17 mouse cellular contexts compared by ENCODE assay signal in the genomic region with DNA sequence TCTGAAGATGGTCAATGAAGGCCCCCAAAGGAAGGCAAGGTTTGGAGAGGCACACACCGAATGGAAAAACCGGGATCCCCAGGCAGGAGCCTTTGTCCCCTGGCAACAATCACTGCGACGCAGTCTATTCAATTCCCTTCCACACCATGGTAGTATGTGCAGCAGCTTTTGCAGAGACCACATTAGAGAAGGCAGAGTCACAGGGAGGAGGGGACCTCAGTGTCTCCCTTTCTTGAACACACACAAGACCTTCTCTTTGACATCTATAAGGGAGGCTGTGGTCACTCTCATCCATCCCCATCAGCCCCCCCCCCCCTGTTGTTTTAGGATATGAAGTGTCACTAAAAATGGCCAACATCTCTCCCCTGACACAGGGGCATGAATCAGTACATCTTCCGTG. TPM values are rescaled to one million over a fixed set of nuclear protein-coding genes. Genes with fewer than 3 reads are reported as not detected.
A peak's percentile ranks its signal among the peaks of the same experiment; 100 is the strongest.
DNase-seq lines count a peak whose midpoint lies in the region; ATAC-seq lines count a peak whose summit lies in the region.
"Had no signal": no experiment of that assay in that cellular context is flagged by ENCODE, and none has a peak within 500 bp of the region (broad histone marks: within the 10 kb centered on the region; RNA-seq: fewer than 3 reads in every experiment).

No protein-coding gene starts in this region.

- no peaks in the 10 kb centered on the region for H3K36me3 ChIP-seq in hindbrain, embryonic 11.5 days (ENCODE audit: control insufficient read depth, insufficient read depth, low read length)
- no peaks in the 10 kb centered on the region for H3K36me3 ChIP-seq in midbrain, embryonic 14.5 days (ENCODE audit: control insufficient read depth, insufficient read depth, low read length)
- H3K36me3 ChIP-seq: heart, embryonic 15.5 days; liver, embryonic 13.5 days had no signal

- no peaks in the 10 kb centered on the region for H3K27me3 ChIP-seq in hindbrain, embryonic 11.5 days (ENCODE audit: control insufficient read depth, insufficient read depth, low read length)
- no peaks in the 10 kb centered on the region for H3K27me3 ChIP-seq in midbrain, embryonic 14.5 days (ENCODE audit: control insufficient read depth, insufficient read depth, low read length)
- H3K27me3 ChIP-seq: liver, embryonic 13.5 days had no signal

- H3K4me1 ChIP-seq in hindbrain, embryonic 11.5 days (replicated peaks; ENCODE audit: control insufficient read depth, insufficient read depth, low read length): no peaks in the 10 kb centered on the region; the same call in 1 of the 2 replicates
- H3K4me1 ChIP-seq in midbrain, embryonic 14.5 days (ENCODE audit: control insufficient read depth, insufficient read depth, low read length): peaks cover 19% of the 10 kb centered on the region
- H3K4me1 ChIP-seq: liver, embryonic 13.5 days had no signal

- no peak overlapping the region for H3K4me3 ChIP-seq in hindbrain, embryonic 11.5 days (ENCODE audit: low read depth, low read length)
- no peak overlapping the region for H3K4me3 ChIP-seq in midbrain, embryonic 14.5 days (replicated peaks; ENCODE audit: low read depth, low read length)
- H3K4me3 ChIP-seq: heart, embryonic 15.5 days; liver, embryonic 13.5 days had no signal

- H3K4me2 ChIP-seq in hindbrain, embryonic 11.5 days (replicated peaks; ENCODE audit: low read depth, low read length): no peak overlapping the region
- peak overlapping the region; percentile 12; the same call in 1 of the 2 replicates for H3K4me2 ChIP-seq in midbrain, embryonic 14.5 days (ENCODE audit: low read length)
- H3K4me2 ChIP-seq: heart, embryonic 15.5 days; liver, embryonic 13.5 days had no signal

- peak; percentile 19 for DNase-seq in retina, postnatal 1 day
- DNase-seq in retina, embryonic 14.5 days (ENCODE audit: low spot score): no peak
- no peak for DNase-seq in hindbrain, embryonic 11.5 days (ENCODE audit: low spot score)
- peak; percentile 32 for DNase-seq in midbrain, embryonic 14.5 days
- DNase-seq in urinary bladder, postnatal 4 days (ENCODE audit: low spot score in 2 of 2): no peak
- no peak for DNase-seq in kidney, postnatal 25 days
- no peak for DNase-seq in lung, adult 18-20 months
- no peak for DNase-seq in embryo, embryonic 10.5 days (ENCODE audit: low spot score)
- DNase-seq: cerebellum, adult 11 months; heart, adult 18-20 months; kidney, adult 9 months; liver, embryonic 13.5 days; thymus, postnatal 14 days had no signal

- WGBS in hindbrain, embryonic 11.5 days: 55% methylated on average over 5 of the region's 5 CpGs
- 49% methylated on average over 5 of the region's 5 CpGs for WGBS in midbrain, embryonic 14.5 days

- peak overlapping the region; percentile 60 for H3K27ac ChIP-seq in hindbrain, embryonic 11.5 days (ENCODE audit: low read depth, low read length)
- peak overlapping the region; percentile 63 for H3K27ac ChIP-seq in midbrain, embryonic 14.5 days (replicated peaks; ENCODE audit: low read depth, low read length)
- H3K27ac ChIP-seq: heart, embryonic 15.5 days; liver, embryonic 13.5 days had no signal

- no peaks in the 10 kb centered on the region for H3K9me3 ChIP-seq in hindbrain, embryonic 11.5 days (ENCODE audit: control insufficient read depth, low read length)
- no peaks in the 10 kb centered on the region for H3K9me3 ChIP-seq in midbrain, embryonic 14.5 days (ENCODE audit: control insufficient read depth, low read length)
- H3K9me3 ChIP-seq: heart, embryonic 15.5 days; liver, embryonic 13.5 days had no signal

- ATAC-seq in hindbrain, embryonic 11.5 days (ENCODE audit: low FRiP score): 0 out of 2 replicates have a peak, but pooled peaks have one; percentile 34
- no peak for ATAC-seq in midbrain, embryonic 14.5 days (ENCODE audit: low FRiP score, low TSS enrichment)
- ATAC-seq: activated CD4-positive, CD25-positive, alpha-beta regulatory T cell, adult 4 months; inflammation-experienced regulatory T-cells, adult 6 months; Patski had no signal

- no peak overlapping the region for H3K9ac ChIP-seq in hindbrain, embryonic 11.5 days (ENCODE audit: low read depth, low read length)
- H3K9ac ChIP-seq in midbrain, embryonic 14.5 days (replicated peaks; ENCODE audit: low read length): no peak overlapping the region
- H3K9ac ChIP-seq: heart, embryonic 15.5 days; liver, embryonic 13.5 days had no signal

RNA-seq across cellular contexts. Expression of gene Chst8, which starts 39.2 kb away (rescaled TPM):
- 13.5 and 16.8 TPM in 2 replicates for polyA plus RNA-seq in hindbrain, embryonic 11.5 days (2014; fragmentation: Nextera tagmentation; extraction: Ambion mirVana)
- 14.7 and 14.9 TPM in 2 replicates for polyA plus RNA-seq in midbrain, embryonic 14.5 days (2014; fragmentation: Nextera tagmentation; extraction: Ambion mirVana)
- polyA plus RNA-seq: activated CD4-positive, CD25-positive, alpha-beta regulatory T cell, adult 4 months; inflammation-experienced regulatory T-cells, adult 6 months had no signal

Comparison
In these comparisons a context has a peak if more than half of its experiments do, and no peak if none do; other contexts are left out.
1. DNase-seq: peak in retina, postnatal 1 day (single experiment) and midbrain, embryonic 14.5 days (single experiment); none in retina, embryonic 14.5 days (single experiment), hindbrain, embryonic 11.5 days (single experiment), urinary bladder, postnatal 4 days (0 of 2), kidney, postnatal 25 days (0 of 2), lung, adult 18-20 months (0 of 2) and embryo, embryonic 10.5 days (single experiment).